Mouse (Mus musculus) CH12.LX (cell line): ENCODE results near the gene Stub1. TPM values are rescaled to one million over a fixed set of nuclear protein-coding genes. Genes with fewer than 3 reads are reported as not detected.

Experiments
- DNase-seq: peaks from one replicate; pipeline ENCODE4 v3.0.0-alpha.2; 2013; ENCODE audit errors: extremely low read depth
- H3K27ac ChIP-seq: 2 replicates; pipeline ENCODE4 v1.5.1; 2012; ENCODE audit warnings: low read depth, mild to moderate bottlenecking, control low read depth, moderate library complexity; ENCODE audit not compliant: insufficient read depth
- H3K27me3 ChIP-seq: replicated peaks from 2 replicates; pipeline ENCODE3; 2012; ENCODE audit warnings: inconsistent platforms
- H3K36me3 ChIP-seq, 2 experiments: replicated peaks in 1 of 2; 2 replicates each; pipeline versions ENCODE3 to v1.6.1; 2012; ENCODE audit warnings: inconsistent platforms in 1 of 2, low read length in 1 of 2, mild to moderate bottlenecking in 1 of 2, mixed read lengths in 1 of 2, moderate library complexity in 1 of 2; ENCODE audit not compliant: control insufficient read depth in 1 of 2, insufficient read depth in 1 of 2
- H3K4me1 ChIP-seq, 2 experiments: 2 replicates each; pipeline ENCODE4 v1.6.1; 2012; ENCODE audit warnings: inconsistent platforms in 1 of 2, moderate library complexity in 1 of 2; ENCODE audit not compliant: insufficient read depth in 2 of 2, control insufficient read depth in 1 of 2
- H3K4me2 ChIP-seq: 2 replicates; pipeline ENCODE4 v1.6.1; 2012; ENCODE audit warnings: low read depth, mild to moderate bottlenecking, control low read depth; ENCODE audit not compliant: poor library complexity, insufficient read depth, severe bottlenecking
- H3K4me3 ChIP-seq, 3 experiments: fragments of 150-350 bp in 1 of 3; sonication (generic) in 1 of 3; replicated peaks in 1 of 3; 2 replicates each; pipeline versions ENCODE3 to v1.5.1; 2011 to 2012; ENCODE audit warnings: low read depth in 2 of 3, low read length in 2 of 3, mild to moderate bottlenecking in 2 of 3, moderate library complexity in 2 of 3, control low read depth in 1 of 3, improper control_type of control experiment in 1 of 3, inconsistent platforms in 1 of 3, mixed read lengths in 1 of 3; ENCODE audit not compliant: poor library complexity in 1 of 3
- H3K79me2 ChIP-seq: replicated peaks from 2 replicates; pipeline ENCODE4 v1.6.1; 2012; ENCODE audit warnings: mild to moderate bottlenecking, moderate library complexity; ENCODE audit not compliant: control insufficient read depth, poor library complexity, insufficient read depth, severe bottlenecking; ENCODE audit errors: extremely low read depth
- H3K9ac ChIP-seq: 2 replicates; pipeline ENCODE4 v1.6.1; 2012; ENCODE audit warnings: low read depth, mild to moderate bottlenecking, control low read depth, moderate library complexity; ENCODE audit not compliant: insufficient read depth
- H3K9me3 ChIP-seq: replicated peaks from 2 replicates; pipeline ENCODE3; 2012; ENCODE audit warnings: low read length, inconsistent platforms, mixed read lengths
- BHLHE40 ChIP-seq: IDR thresholded peaks from 2 replicates; pipeline ENCODE4 v1.6.1; 2011; ENCODE audit warnings: mild to moderate bottlenecking, low read depth, low read length, improper control_type of control experiment
- CHD2 ChIP-seq: IDR thresholded peaks from 2 replicates; pipeline ENCODE4 v1.6.1; 2011; ENCODE audit warnings: low read length, improper control_type of control experiment
- CTCF ChIP-seq, 2 experiments: IDR thresholded peaks in 1 of 2; conservative IDR thresholded peaks in 1 of 2; 2 replicates each; pipeline ENCODE4 v1.5.1; 2011 to 2012; ENCODE audit warnings: low read depth in 2 of 2, low read length in 2 of 2, improper control_type of control experiment in 1 of 2, inconsistent platforms in 1 of 2, mild to moderate bottlenecking in 1 of 2, moderate library complexity in 1 of 2
- E2F4 ChIP-seq: IDR thresholded peaks from 2 replicates; pipeline ENCODE4 v1.6.1; 2011; ENCODE audit warnings: low read depth, low read length, improper control_type of control experiment; ENCODE audit not compliant: insufficient replicate concordance
- ETS1 ChIP-seq: conservative IDR thresholded peaks from 2 replicates; pipeline ENCODE4 v1.6.1; 2012; ENCODE audit warnings: low read depth, mild to moderate bottlenecking, inconsistent platforms, low read length, improper control_type of control experiment, moderate library complexity
- IRF4 ChIP-seq: IDR thresholded peaks from 2 replicates; pipeline ENCODE4 v1.6.1; 2014; ENCODE audit warnings: low read depth, mild to moderate bottlenecking, inconsistent platforms, low read length, improper control_type of control experiment
- JUN ChIP-seq: IDR thresholded peaks from 2 replicates; pipeline ENCODE4 v1.6.1; 2011; ENCODE audit warnings: low read depth, mild to moderate bottlenecking, low read length, improper control_type of control experiment, moderate library complexity; ENCODE audit not compliant: insufficient read depth
- MEF2A ChIP-seq: IDR thresholded peaks from 2 replicates; pipeline ENCODE4 v1.6.1; 2014; ENCODE audit warnings: low read depth, mild to moderate bottlenecking, inconsistent platforms, low read length, improper control_type of control experiment, borderline replicate concordance
- MXI1 ChIP-seq: IDR thresholded peaks from 2 replicates; pipeline ENCODE4 v1.6.1; 2011; ENCODE audit warnings: mild to moderate bottlenecking, low read depth, low read length, improper control_type of control experiment
- NELFE ChIP-seq: IDR thresholded peaks from 2 replicates; pipeline ENCODE4 v1.6.1; 2011; ENCODE audit warnings: low read depth, low read length, improper control_type of control experiment
- POLR2A ChIP-seq: IDR thresholded peaks from 2 replicates; pipeline ENCODE4 v1.6.1; 2011; ENCODE audit warnings: low read depth, mild to moderate bottlenecking, improper control_type of control experiment, low read length
- POLR2AphosphoS2 ChIP-seq: IDR thresholded peaks from 2 replicates; pipeline ENCODE4 v1.6.1; 2011; ENCODE audit warnings: low read depth, low read length, improper control_type of control experiment
- RAD21 ChIP-seq: IDR thresholded peaks from 2 replicates; pipeline ENCODE4 v1.6.1; 2011; ENCODE audit warnings: low read depth, mild to moderate bottlenecking, low read length, improper control_type of control experiment, moderate library complexity
- SMC3 ChIP-seq: IDR thresholded peaks from 2 replicates; pipeline ENCODE4 v1.6.1; 2011; ENCODE audit warnings: low read depth, low read length, improper control_type of control experiment
- UBTF ChIP-seq: IDR thresholded peaks from 2 replicates; pipeline ENCODE4 v1.6.1; 2012; ENCODE audit warnings: low read depth, mild to moderate bottlenecking, inconsistent platforms, low read length, improper control_type of control experiment, moderate library complexity
- ZKSCAN1 ChIP-seq: IDR thresholded peaks from 2 replicates; pipeline ENCODE4 v1.6.1; 2012; ENCODE audit warnings: low read depth, inconsistent platforms, low read length, improper control_type of control experiment, borderline replicate concordance
- dilution Hi-C: fragments of 300-500 bp; cut with MboI; formaldehyde crosslinking; loops from 2 replicates; pipeline ENCODE4 v1.14.3; 2020; ENCODE audit warnings: low sequenced_read_pairs; ENCODE audit not compliant: extremely low pct_unique_long_range_greater_than_20kb, extremely low pct_ligation_motif_present
- in situ Hi-C: fragments of 300-500 bp; cut with MboI; formaldehyde crosslinking; loops from 3 replicates; pipeline ENCODE4 v1.14.3; 2019; ENCODE audit warnings: low sequenced_read_pairs, low pct_ligation_motif_present, low pct_unique_long_range_greater_than_20kb, mixed read lengths
- polyA plus RNA-seq: library from polyadenylated mRNA; unstranded; fragments of >175 nt; gene quantifications from 2 replicates; pipeline ENCODE4 v1.2.1, GENCODE M21; 2012; ENCODE audit warnings: low read depth; ENCODE audit not compliant: insufficient read length
- total RNA-seq, 2 experiments: library from RNA; depleted of rRNA; stranded (reverse); fragments of 300-350 nt in 1 of 2; fragments of >200 nt in 1 of 2; gene quantifications; 2 replicates each; pipeline ENCODE4 v1.2.3; 2012 to 2014

The Stub1 gene
- total and polyA plus RNA-seq, 3 experiments = 62.9 to 98.3 (median 84.8) TPM

DNA sequence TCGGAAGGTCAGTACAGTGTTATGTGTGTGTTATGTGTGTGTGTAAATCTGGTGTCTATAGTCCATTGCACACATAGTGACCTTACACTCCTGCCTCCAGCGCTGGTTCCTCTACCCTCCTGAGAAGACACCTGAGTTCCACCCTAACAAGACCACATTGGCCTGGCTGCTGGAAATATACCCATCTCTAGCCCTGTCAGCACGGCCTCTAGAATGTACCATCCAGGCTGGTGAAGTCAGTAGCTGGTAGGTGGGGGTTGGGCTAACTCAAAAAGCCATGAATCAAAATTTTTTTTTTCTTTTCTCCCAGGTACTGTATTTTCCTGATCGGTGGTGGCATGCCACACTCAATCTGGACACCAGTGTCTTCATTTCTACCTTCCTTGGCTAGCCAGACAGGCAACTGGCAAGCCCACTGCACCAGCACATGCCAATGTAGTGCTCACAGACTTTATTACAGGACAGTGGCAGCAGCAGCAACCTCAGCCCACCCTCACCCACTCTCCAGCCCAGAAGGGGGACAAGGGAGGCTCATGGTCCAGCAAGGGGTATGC lies 2.9 kb downstream of the Stub1 start:
- Histone ChIP-seq H3K4me1 (peaks cover 27 to 61% of the 10 kb centered on the region in 2 experiments), H3K27ac (no peak overlapping the region), H3K36me3 (peaks cover 56 to 77% of the 10 kb centered on the region in 2 experiments), H3K4me3 (no peak overlapping the region), H3K79me2 (peaks cover 14% of the 10 kb centered on the region), H3K27me3 (no peaks in the 10 kb centered on the region), H3K4me2 (no peak overlapping the region), H3K9me3 (no peaks in the 10 kb centered on the region), H3K9ac (no peak overlapping the region)
- DNase-seq = no peak
- in situ Hi-C loops (no loop called here), dilution Hi-C loops (no loop called here)
- TF ChIP-seq POLR2A (no peak), CHD2 (no peak), JUN (no peak), E2F4 (no peak), BHLHE40 (no peak), SMC3 (no peak), ZKSCAN1 (no peak), ETS1 (no peak), MXI1 (no peak), NELFE (no peak), MEF2A (no peak), IRF4 (no peak), CTCF (conservative IDR thresholded peaks at IDR 0.05 in 1 of 2, IDR thresholded peaks at IDR 0.05 in 1 of 2; ENCODE audit: low read depth in 2 of 2, low read length in 2 of 2) (no peak), RAD21 (no peak)

DNA sequence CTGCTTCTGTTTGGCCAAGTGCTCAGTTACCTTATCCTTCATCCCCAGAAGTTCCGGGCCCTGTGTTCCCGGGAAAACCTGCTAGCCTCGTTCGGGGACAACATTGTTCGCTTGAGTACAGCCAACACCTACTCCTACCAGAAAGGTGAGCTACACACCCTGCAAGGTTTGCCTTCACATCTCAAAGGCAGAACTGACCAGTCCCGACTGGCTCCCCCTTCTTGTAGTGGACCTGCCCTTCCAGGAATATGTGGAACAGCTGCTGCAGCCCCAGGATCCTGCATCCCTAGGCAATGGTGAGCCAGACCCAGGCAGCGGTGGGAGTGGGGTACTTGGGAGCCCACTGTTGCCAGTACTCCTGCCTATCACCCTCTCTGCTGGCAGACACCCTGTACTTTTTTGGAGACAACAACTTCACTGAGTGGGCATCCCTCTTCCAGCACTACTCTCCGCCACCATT lies 3.6 kb downstream of the Stub1 start:
- no peak overlapping the region for H3K27ac ChIP-seq
- peaks cover 14% of the 10 kb centered on the region for H3K79me2 ChIP-seq
- peak overlapping the region; percentile 43 to 64 (median 49) for H3K4me3 ChIP-seq
- H3K27me3 ChIP-seq = no peaks in the 10 kb centered on the region
- peak overlapping the region; percentile 30 for H3K4me2 ChIP-seq
- in situ Hi-C loops (no loop called here), dilution Hi-C loops (no loop called here)
- no peak for DNase-seq
- no peaks in the 10 kb centered on the region for H3K9me3 ChIP-seq
- no peak for TF ChIP-seq UBTF
- 0 out of 2 replicates have a peak, but pooled peaks have one; percentile 4 for TF ChIP-seq POLR2AphosphoS2
- TF ChIP-seq POLR2A = no peak
- H3K36me3 ChIP-seq = peaks cover 49 to 73% of the 10 kb centered on the region in 2 experiments
- H3K4me1 ChIP-seq = peaks cover 24 to 61% of the 10 kb centered on the region in 2 experiments
- no peak overlapping the region for H3K9ac ChIP-seq
